Mouse (Mus musculus) ES-Bruce4 (cell line): ENCODE data around the gene Vopp1.

ENCODE experiments used
- CTCF ChIP-seq: IDR thresholded peaks from one replicate; pipeline ENCODE4 v1.8.1; 2011; ENCODE audit warnings: low read depth, low read length
- EP300 ChIP-seq: IDR thresholded peaks from 2 replicates; pipeline ENCODE4 v1.6.1; 2011; ENCODE audit warnings: low read depth, low read length; ENCODE audit not compliant: insufficient read depth
- POLR2A ChIP-seq: IDR thresholded peaks from one replicate; pipeline ENCODE4 v1.8.1; 2011; ENCODE audit warnings: low read length; ENCODE audit not compliant: insufficient read depth

- TF ChIP-seq CTCF (no peak), POLR2A (no peak), EP300 (no peak)
Observed at GRCm38 (mm10) chr6:57744123-57744522, 80.8 kb downstream of the Vopp1 start.
